Mouse (Mus musculus): ENCODE results near the gene Slc25a39.
"Not testable (repeated sequence)": the region's sequence is repeated elsewhere in the genome, so short reads cannot be mapped to it uniquely, and the experiment has no call there.

The Slc25a39 gene

GRCm38 (mm10) chr11:102394421-102395124 is 13.2 kb downstream of the Slc25a39 start:
- DNase-seq (ENCODE audit: low read depth, low spot score), result no peak

GRCm38 (mm10) chr11:102393719-102394420 is 13.9 kb downstream of the Slc25a39 start:
- no peak for DNase-seq (ENCODE audit: low read depth, low spot score)

GRCm38 (mm10) chr11:102393238-102393634 is 14.5 kb downstream of the Slc25a39 start, which contains the start of gene Rundc3a:
Rundc3a (plus strand) TSS chr11:102393403.
- peak; percentile 91 for DNase-seq (ENCODE audit: low read depth, low spot score)

- DNase-seq (ENCODE audit: low read depth, low spot score), result no peak
These were observed 15.1 kb downstream of the Slc25a39 start for GRCm38 (mm10) chr11:102392441-102393237.

GRCm38 (mm10) chr11:102389436-102389835 is 18.3 kb downstream of the Slc25a39 start:
- DNase-seq (ENCODE audit: low read depth, low spot score), result not testable (repeated sequence)

- no peak for DNase-seq (ENCODE audit: low read depth, low spot score)
These were observed 21.6 kb downstream of the Slc25a39 start for GRCm38 (mm10) chr11:102386121-102386520.

GRCm38 (mm10) chr11:102385075-102385474 is 22.7 kb downstream of the Slc25a39 start:
- DNase-seq (ENCODE audit: low read depth, low spot score), result no peak

- DNase-seq (ENCODE audit: low read depth, low spot score), result no peak
These were observed 23.3 kb downstream of the Slc25a39 start for GRCm38 (mm10) chr11:102384418-102384817.

- DNase-seq (ENCODE audit: low read depth, low spot score), result no peak
These were observed 24.2 kb downstream of the Slc25a39 start for GRCm38 (mm10) chr11:102383365-102384136.

- DNase-seq (ENCODE audit: low read depth, low spot score), result no peak
These were observed 25.0 kb downstream of the Slc25a39 start for GRCm38 (mm10) chr11:102382794-102383193.

GRCm38 (mm10) chr11:102381341-102382100 is 26.2 kb downstream of the Slc25a39 start:
- no peak for DNase-seq (ENCODE audit: low read depth, low spot score)

- no peak for DNase-seq (ENCODE audit: low read depth, low spot score)
These were observed 27.7 kb downstream of the Slc25a39 start for GRCm38 (mm10) chr11:102380091-102380490.

GRCm38 (mm10) chr11:102377186-102377585 is 30.6 kb downstream of the Slc25a39 start:
- no peak for DNase-seq (ENCODE audit: low read depth, low spot score)

- DNase-seq (ENCODE audit: low read depth, low spot score), result no peak
These were observed 31.4 kb downstream of the Slc25a39 start for GRCm38 (mm10) chr11:102376196-102376835.

GRCm38 (mm10) chr11:102375196-102376173 is 32.3 kb downstream of the Slc25a39 start:
- no peak for DNase-seq (ENCODE audit: low read depth, low spot score)

- DNase-seq (ENCODE audit: low read depth, low spot score), result no peak
These were observed 33.5 kb downstream of the Slc25a39 start for GRCm38 (mm10) chr11:102374108-102374725.

- DNase-seq (ENCODE audit: low read depth, low spot score), result no peak
These were observed 34.1 kb downstream of the Slc25a39 start for GRCm38 (mm10) chr11:102373646-102374045.

- no peak for DNase-seq (ENCODE audit: low read depth, low spot score)
These were observed 34.8 kb downstream of the Slc25a39 start for GRCm38 (mm10) chr11:102372936-102373335.
